Mouse (Mus musculus) cortical plate, adult 2 months (tissue): Measurements from ENCODE around the gene Dscam. TPM values are rescaled to one million over a fixed set of nuclear protein-coding genes. Genes with fewer than 3 reads are reported as not detected.
A peak's percentile ranks its signal among the peaks of the same experiment; 100 is the strongest.

Source experiments
- H3K27ac ChIP-seq: fragments of 200-500 bp; 2 replicates; pipeline ENCODE4 v1.5.1; 2012; ENCODE audit warnings: low read length, control low read depth, inconsistent platforms; ENCODE audit not compliant: insufficient read depth
- H3K4me1 ChIP-seq: fragments of 200-500 bp; 2 replicates; pipeline ENCODE4 v1.6.1; 2011; ENCODE audit warnings: low read length; ENCODE audit not compliant: control insufficient read depth, insufficient read depth
- H3K4me3 ChIP-seq: fragments of 200-500 bp; 2 replicates; pipeline ENCODE4 v1.5.1; 2011; ENCODE audit warnings: mild to moderate bottlenecking, low read length, control low read depth; ENCODE audit not compliant: insufficient read depth
- CTCF ChIP-seq: fragments of 200-500 bp; IDR thresholded peaks from 2 replicates; pipeline ENCODE4 v1.5.1; 2011; ENCODE audit warnings: mild to moderate bottlenecking, control low read depth, low read length; ENCODE audit not compliant: insufficient read depth; ENCODE audit errors: extremely low read depth
- POLR2A ChIP-seq: fragments of 200-500 bp; IDR thresholded peaks from 2 replicates; pipeline ENCODE4 v1.6.1; 2011; ENCODE audit warnings: mild to moderate bottlenecking, low read length, control low read depth; ENCODE audit not compliant: insufficient read depth; ENCODE audit errors: extremely low read depth
- polyA plus RNA-seq: library from polyadenylated mRNA; depleted of rRNA; stranded (reverse); fragments of >200 nt; gene quantifications from 2 replicates; pipeline ENCODE4 v1.2.3, GENCODE M21; 2012

The Dscam gene
- polyA plus RNA-seq, 1 experiment = 20.4 TPM

DNA sequence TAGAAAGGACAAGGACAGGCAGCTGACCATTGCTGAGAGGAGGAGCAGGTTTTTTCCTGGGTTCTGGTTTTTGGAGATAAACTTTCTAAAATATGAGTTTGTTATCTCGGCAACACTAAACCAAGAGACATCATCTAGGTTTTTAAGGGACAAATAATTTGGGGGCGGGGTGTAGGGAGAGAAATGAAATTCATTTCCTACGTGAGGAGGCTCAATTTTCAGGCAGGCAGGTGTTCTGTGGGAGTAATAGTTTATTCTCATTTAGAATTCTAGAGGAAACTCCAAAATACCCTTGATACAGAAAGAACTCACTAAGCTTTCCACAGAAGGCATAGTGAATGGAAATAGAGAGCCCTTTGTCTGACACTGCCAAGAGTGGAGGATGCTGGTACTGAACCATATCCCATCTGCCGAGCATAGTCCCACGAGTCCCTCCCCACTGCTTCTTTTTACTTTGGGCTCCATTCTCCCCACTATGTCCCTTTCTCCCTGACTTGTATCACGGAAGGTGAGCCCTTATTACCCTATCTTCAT is 415.5 kb downstream of the Dscam start:
- H3K27ac ChIP-seq = peak overlapping the region; percentile 8; the same call in 1 of the 2 replicates
- no peak overlapping the region for H3K4me3 ChIP-seq
- peaks cover 22% of the 10 kb centered on the region for H3K4me1 ChIP-seq
- TF ChIP-seq CTCF = no peak
- TF ChIP-seq POLR2A = no peak

DNA sequence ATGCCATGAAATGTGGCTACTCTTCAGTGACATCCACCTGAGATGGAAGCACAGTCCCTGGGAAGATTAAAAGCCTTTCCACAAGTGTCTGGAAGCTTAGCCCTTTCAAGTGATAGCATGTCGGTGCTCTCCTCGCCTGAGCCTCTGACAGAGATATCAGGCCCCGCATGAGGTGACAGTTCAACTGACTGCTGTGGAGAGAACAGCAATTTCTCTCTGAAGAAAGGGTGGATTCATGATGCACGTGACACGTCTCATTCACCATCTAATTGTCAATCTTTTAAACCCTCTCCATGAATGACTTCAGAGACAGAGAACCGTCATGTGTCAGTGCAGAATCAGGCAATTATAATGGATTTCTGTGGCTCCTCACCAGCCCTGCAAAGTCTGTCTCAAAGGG is 416.2 kb downstream of the Dscam start:
- H3K4me3 ChIP-seq = no peak overlapping the region
- peaks cover 22% of the 10 kb centered on the region for H3K4me1 ChIP-seq
- no peak overlapping the region for H3K27ac ChIP-seq
- TF ChIP-seq POLR2A = no peak
- no peak for TF ChIP-seq CTCF

DNA sequence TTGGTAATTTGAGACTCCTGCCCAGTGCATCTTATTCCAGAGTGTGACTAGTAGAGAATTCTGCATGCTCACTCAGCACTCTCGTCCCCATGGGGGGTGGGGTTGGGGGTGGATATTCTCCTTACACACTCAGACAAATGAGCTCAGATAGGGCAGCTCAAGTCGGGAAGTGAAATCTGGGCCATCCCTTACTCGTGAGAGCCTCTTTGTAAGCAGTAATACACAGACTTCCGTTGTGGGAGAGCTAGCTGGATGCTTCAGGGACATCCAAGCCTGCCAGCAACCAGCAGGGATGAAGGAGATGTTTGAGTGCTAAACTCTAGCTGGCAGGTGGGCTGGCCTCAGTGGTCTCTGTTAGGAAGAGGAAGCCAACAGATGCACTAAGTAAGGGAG is 416.8 kb downstream of the Dscam start:
- TF ChIP-seq POLR2A (no peak), CTCF (no peak)
- Histone ChIP-seq H3K27ac (no peak overlapping the region), H3K4me1 (peaks cover 22% of the 10 kb centered on the region), H3K4me3 (no peak overlapping the region)

DNA sequence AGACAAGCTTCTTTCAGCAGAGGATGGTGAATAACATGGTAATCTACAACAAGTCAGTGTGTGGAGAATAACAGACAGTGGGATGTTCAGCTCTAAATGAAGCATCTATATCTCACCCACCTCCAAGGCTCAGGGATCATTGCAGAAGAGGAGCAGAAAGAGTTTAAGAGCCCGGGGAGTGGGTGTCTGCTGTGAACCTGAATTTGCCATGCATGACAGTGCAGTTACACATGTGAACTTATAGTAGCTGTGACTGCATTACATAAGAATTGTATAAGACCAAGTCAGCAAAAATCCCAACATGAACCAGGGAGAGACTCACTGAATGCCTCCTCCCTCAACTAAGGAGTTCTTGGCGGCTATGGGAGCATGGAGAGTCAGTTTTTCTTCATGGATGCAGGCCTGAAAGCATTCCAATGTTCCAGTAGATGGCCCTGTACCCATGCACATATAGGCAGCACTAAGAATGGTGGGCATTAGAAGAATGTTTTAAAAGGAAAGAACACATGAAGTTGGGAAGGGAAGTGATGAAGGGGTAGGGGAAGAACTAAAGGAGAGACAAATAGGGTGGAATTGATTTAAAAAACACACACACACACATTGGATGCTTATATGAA is 417.3 kb downstream of the Dscam start:
- Histone ChIP-seq H3K27ac (no peak overlapping the region), H3K4me3 (no peak overlapping the region), H3K4me1 (peaks cover 19% of the 10 kb centered on the region; the same call in 1 of the 2 replicates)
- 0 out of 2 replicates have a peak, but pooled peaks have one; percentile 4 for TF ChIP-seq CTCF
- TF ChIP-seq POLR2A = no peak

DNA sequence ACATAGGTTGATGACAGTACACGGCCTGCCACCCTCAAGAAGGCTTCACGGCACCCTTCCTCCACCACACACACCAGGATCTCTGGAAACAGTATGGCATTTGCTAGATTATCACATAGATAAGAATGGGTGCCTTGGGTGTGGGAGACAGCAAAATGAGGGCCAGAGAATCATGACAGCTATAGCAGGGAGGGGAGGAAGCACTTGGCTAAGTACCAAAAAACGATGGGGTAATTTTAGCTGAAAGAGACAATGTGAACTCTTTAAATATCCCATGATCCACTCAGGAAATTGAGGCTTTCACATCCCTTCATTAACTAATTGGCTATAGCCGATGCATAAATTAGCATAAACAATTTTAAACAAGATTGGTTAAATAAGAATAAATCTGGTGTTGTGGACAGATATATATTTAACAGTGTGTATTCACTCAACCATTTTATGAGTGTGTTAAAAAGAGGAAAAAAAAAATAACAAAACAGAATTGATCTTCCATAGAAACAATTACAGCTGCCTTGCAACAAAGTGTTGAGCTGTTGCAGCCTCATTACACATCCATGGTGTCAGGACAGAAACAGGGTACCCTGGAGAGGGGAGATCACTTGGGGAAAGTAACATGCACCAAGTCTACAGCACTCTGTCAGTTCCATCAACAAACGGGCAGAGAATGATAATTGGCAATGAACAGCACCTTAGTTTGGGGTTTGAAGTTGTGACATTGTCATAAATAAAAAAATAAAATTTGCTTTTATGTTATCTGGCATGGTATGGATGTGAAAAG is 427.9 kb downstream of the Dscam start:
- peaks cover 2% of the 10 kb centered on the region for H3K4me1 ChIP-seq
- H3K27ac ChIP-seq = no peak overlapping the region
- no peak overlapping the region for H3K4me3 ChIP-seq
- TF ChIP-seq POLR2A (no peak), CTCF (no peak)

DNA sequence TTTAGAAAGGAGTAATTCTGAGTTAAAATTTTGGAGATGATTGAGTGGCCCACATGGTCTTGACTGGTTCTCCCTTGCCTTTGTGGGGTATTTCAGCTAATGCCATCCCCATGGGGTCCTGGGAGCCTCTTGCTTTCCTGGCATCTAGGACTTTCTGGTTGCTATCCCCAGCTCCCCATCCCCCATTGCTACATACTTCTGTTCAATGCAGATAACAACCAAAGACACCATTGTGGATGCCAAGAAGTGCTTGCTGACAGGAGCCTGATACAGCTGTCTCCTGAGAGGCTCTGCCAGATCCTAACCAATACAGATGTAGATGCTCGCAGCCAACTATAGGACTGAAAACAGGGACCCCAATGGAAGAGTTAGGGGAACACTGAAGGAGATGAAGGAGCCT is 429.2 kb downstream of the Dscam start:
- Histone ChIP-seq H3K4me1 (peaks cover 2% of the 10 kb centered on the region), H3K27ac (no peak overlapping the region), H3K4me3 (no peak overlapping the region)
- TF ChIP-seq CTCF (no peak), POLR2A (no peak)

DNA sequence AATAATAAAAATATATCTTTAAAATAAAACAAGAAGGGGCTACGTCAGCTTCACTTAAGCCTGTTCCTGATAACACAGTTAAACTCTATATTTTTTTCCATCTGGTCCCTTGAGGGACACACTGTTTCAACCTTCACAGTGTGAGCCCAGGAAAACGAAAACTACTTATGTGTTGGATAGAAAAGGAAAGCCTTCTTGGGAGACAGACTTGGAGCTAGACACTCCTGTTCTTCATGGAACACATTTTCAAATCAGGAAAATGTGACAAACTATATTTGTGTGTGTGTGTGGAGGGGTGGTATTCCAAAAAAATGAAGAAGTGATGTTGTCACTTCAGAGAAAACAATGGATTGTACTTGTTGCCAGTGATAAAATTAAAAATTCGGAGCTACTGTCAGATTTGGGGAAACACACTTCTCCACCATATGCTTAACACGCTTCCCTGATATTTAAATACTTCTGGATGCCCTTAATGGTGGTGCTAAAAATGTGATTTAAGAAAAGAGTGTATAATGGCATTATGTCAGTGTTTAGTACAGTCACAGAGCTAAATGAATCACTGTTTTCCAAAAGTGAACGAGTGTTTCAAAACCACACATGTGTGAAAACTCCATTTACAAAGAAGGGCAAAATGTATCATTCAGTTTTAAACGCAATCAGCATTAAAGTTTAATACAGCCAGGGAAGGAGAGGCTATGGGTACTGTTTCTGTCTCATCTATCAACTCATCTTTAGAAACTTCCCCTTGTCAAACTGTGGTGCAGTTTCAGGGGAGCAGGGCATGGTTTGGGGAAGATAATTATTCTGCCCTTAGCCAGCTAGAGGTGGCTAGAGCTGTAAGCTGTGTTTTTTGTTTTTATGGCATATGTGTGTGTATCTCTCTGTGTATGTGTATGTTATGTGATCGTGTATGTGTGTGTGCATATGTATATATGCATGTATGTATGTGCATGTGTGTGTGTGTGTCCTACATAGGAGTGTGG is 430.2 kb downstream of the Dscam start:
- Histone ChIP-seq H3K4me1 (peaks cover 2% of the 10 kb centered on the region), H3K27ac (no peak overlapping the region), H3K4me3 (no peak overlapping the region)
- TF ChIP-seq CTCF (no peak), POLR2A (no peak)

DNA sequence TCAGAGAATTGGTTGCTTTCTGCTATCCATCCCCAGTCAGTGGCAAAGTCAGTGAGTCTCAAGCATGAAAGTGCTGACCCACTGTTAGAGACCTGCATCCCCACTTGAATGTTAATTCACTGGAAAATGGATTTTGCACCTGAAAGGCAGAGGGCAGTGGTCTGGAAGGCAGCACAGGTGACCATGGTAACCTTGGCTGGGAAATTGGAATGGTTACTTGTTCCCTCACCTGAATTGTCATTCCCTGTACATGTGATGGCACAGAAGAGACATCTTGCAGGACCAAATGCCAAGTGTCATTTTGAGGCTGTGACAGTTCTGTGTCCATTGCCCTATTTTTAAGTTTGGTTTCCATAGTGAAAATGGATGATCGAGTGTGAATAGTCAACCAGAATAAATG is 434.1 kb downstream of the Dscam start:
- Histone ChIP-seq H3K27ac (no peak overlapping the region), H3K4me3 (no peak overlapping the region), H3K4me1 (no peaks in the 10 kb centered on the region)
- no peak for TF ChIP-seq CTCF
- TF ChIP-seq POLR2A = no peak

DNA sequence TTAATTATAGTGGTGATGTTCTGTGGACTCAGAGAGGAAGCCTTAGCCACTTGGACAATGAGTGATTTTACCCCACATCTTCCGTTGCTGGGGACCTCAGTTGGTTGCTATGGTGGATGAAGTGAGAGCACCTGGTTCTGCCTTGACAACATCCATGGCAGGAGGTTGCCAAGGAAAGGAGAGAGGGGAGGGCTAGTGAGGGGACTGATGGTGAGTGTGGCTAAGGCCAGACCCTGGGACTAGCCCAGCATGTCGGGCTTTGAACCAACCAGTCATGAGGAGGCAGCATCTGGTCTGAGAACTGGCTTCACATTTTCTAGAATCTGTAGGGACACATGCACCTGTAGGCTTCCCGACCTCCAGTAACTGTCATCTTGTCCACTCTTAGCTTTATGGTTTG is 439.7 kb downstream of the Dscam start:
- no peak for TF ChIP-seq CTCF
- no peak for TF ChIP-seq POLR2A
- Histone ChIP-seq H3K4me1 (peaks cover 2% of the 10 kb centered on the region; the same call in 1 of the 2 replicates), H3K27ac (no peak overlapping the region), H3K4me3 (no peak overlapping the region)
